Mouse (Mus musculus) urinary bladder, postnatal 4 days (tissue): ENCODE data around the gene Aff3.

Experiments
- DNase-seq, 2 experiments: peaks; one replicate each; pipeline ENCODE4 v3.0.0; 2021 to 2022; ENCODE audit warnings: low spot score in 2 of 2

The Aff3 gene

GRCm38 (mm10) chr1:38601802-38602508 is 62.8 kb downstream of the Aff3 start:
- DNase-seq = no peak

GRCm38 (mm10) chr1:38595311-38595710 is 69.4 kb downstream of the Aff3 start:
- no peak for DNase-seq

GRCm38 (mm10) chr1:38594766-38595165 is 70.0 kb downstream of the Aff3 start:
- DNase-seq = no peak

- no peak for DNase-seq
These were observed 73.6 kb downstream of the Aff3 start for GRCm38 (mm10) chr1:38591194-38591593.

DNA sequence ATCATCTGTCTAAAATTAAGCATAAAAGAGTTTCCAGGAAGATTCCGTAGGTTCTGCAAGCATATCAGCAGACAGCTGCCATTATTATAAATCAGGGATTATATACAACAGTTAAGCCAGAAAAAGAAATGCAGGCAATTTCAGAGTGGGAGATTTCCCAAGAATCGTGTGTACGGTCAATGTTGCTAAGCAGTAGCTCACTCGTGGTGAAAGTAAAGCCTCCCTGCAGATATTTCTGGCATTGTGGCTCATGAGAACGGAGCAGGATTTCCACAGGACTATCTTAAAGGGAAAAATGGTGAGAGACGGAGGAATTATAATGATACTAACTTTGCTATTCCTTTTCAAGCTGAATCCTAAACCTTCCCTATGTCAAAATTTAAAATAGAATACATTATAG is 76.0 kb downstream of the Aff3 start:
- no peak for DNase-seq

GRCm38 (mm10) chr1:38582328-38582727 is 82.4 kb downstream of the Aff3 start:
- no peak for DNase-seq

DNA sequence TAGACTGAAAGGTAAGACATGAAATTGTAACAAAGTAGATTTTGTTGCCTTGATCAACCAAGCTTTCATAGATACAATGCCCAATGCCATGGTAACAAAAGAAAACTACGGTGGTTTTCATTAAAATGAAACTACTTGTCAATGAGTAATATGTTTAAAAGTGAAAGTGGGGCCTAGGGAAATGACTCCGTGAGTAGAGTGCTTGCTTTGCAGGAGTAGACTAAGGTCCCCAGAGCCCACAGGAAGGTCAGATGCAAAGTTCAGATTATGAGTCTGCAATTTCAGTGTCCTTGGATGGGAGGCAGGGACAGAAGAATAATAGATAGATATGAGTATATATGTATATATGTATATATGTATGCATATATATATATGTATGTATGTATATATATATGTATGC is 84.2 kb downstream of the Aff3 start:
- DNase-seq = no peak

GRCm38 (mm10) chr1:38578339-38578738 is 86.4 kb downstream of the Aff3 start:
- DNase-seq = no peak

- no peak for DNase-seq
These were observed 97.0 kb downstream of the Aff3 start for GRCm38 (mm10) chr1:38567791-38568190.

- no peak for DNase-seq
These were observed 98.6 kb downstream of the Aff3 start for GRCm38 (mm10) chr1:38566101-38566678.

DNA sequence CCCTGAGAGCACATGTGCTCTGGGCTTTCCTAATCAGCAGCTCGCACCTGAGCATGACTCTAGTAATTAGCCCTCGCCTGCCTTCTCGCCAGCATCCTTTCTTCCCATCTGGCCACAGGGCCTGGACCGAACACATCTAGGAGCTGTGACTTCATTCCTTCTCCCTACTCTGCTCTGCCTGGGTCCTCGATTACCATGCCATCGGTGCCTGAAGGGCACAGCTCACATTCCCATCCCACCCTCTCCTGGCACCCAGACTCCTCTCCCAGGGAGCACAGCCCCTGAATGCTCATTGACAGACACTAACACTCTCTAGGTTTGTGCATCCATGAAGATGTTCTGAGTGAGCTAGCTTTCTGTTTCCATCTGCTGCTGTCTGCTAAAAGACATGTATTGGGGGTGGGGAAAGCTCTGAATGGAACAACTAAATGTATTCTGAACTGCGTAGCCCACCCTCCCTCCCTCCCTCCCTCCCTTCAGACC is 99.4 kb downstream of the Aff3 start:
- DNase-seq = no peak

- DNase-seq = no peak
These were observed 102.2 kb downstream of the Aff3 start for GRCm38 (mm10) chr1:38562397-38563199.

DNA sequence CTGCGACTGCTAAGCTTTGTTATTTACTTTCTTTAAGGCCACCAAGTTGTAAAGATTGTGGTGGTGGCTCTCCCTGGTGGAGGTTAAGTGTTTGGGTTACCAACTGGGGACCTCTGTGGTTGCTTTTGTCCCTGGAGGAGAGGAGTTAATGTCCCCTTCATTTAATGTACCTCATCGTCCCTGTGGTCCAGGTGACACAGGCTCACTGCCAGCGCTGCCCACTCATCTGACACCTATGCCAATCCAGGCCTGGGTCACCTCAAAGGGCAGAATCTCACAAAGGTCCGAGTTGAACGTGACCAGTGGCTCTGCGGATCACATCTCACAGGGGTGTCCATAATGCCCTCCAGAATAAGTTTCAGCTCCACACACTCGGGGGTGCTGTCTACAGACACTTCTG is 103.4 kb downstream of the Aff3 start:
- DNase-seq = no peak

- DNase-seq = no peak
These were observed 104.1 kb downstream of the Aff3 start for GRCm38 (mm10) chr1:38560666-38561065.

- DNase-seq = no peak
These were observed 107.1 kb downstream of the Aff3 start for GRCm38 (mm10) chr1:38557615-38558014.

DNA sequence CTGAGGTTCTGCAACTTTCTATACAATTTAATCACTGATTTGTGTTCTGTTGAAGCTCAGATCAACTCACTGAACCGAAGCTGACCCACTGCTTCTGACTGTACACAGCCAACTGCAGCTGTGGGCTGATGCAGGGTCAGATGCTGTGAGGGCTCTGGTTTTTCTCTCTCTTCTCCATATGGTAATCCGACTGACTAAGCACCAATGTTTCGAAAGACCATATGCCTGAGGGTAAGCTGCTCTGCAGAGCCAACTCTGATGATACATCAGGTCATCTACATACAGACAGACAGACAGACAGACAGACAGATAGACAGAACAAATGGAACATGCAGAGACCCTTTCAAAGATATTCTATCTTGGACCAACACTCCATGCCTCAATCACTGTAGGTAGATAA is 110.2 kb downstream of the Aff3 start:
- DNase-seq = no peak

- DNase-seq = no peak
These were observed 111.7 kb downstream of the Aff3 start for GRCm38 (mm10) chr1:38553090-38553489.

DNA sequence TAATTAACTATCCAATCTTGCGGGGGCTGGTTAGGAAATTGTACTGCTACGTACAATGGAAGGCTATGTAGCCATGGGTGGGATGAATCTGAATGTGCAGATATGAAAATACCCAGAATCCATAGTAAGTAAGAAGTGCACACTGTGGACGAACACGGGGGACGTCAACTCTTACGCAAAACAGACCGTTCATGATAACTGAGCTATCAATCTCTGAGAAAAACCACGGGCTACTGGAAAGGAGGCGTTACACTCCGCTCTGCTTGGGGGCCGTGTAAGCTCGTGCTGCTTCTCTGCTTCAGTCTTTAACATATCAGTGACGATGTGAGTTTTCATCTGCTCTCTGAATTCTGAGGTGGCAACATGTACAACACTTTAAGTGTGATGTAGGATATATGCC is 114.2 kb downstream of the Aff3 start:
- no peak for DNase-seq

GRCm38 (mm10) chr1:38548671-38549661 is 115.8 kb downstream of the Aff3 start:
- DNase-seq = no peak

GRCm38 (mm10) chr1:38547685-38548084 is 117.1 kb downstream of the Aff3 start:
- DNase-seq = no peak

DNA sequence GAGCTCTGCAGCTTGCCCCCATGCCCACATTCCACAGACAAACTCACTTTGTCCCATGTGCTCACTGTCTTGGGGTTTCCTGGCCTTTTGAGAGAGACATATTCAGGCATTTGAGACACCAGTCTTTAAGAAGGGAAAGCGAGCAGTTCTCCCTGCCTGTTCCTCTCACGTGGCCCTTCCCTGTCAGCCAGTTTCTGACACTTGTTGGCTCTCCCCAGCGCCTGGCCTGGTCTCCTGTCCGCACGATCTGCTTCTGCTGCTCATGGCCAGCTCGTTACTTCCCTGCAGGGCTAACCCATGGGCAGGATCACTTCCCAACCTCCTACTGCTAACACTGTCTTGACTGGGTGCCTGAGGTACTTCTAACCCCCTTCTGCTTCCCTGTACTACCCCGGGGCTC is 118.1 kb downstream of the Aff3 start:
- DNase-seq = no peak
